Mouse (Mus musculus) cerebellum, adult 2 months (tissue): ENCODE results near the gene H6pd.

Experiments used
- CTCF ChIP-seq: fragments of 200-500 bp; IDR thresholded peaks from 2 replicates; pipeline ENCODE4 v1.5.1; 2011; ENCODE audit warnings: low read depth, mild to moderate bottlenecking, control low read depth, low read length, moderate library complexity, borderline replicate concordance; ENCODE audit not compliant: insufficient read depth
- POLR2A ChIP-seq: fragments of 200-500 bp; IDR thresholded peaks from 2 replicates; pipeline ENCODE4 v1.6.1; 2011; ENCODE audit warnings: low read length, control low read depth, borderline replicate concordance; ENCODE audit not compliant: insufficient read depth

GRCm38 (mm10) chr4:149997999-149998398 is 10.8 kb downstream of the H6pd start:
- TF ChIP-seq CTCF = no peak
- no peak for TF ChIP-seq POLR2A
